Mouse (Mus musculus): ENCODE measurements around the gene Pla2g4b. TPM values are rescaled to one million over a fixed set of nuclear protein-coding genes. Genes with fewer than 3 reads are reported as not detected.

Gene Pla2g4b
- total RNA-seq, 2 experiments from 2014 or later, result 5.7 to 6.8 TPM

DNA sequence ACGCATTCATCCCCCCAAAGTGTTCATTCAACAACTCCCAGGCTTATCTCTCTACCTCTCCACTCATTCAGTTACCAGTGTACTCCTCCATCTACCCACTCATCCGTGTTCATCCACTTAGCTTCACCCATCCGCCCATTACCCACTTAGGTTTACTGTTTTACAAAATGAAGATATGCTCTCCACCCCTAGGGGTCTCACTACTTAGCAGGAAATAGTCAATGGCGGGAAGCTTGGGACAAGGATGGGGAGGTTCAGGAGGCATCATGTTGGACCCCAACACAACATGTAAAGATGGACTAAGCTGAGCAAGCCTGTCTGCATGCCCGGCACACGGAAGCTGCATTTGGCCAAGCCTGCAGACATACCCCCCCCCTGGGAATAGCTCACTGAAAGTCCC lies 31.4 kb downstream of the Pla2g4b start:
- no peak for DNase-seq

- peak; percentile 24 to 37 for DNase-seq
Observed at GRCm38 (mm10) chr2:120065243-120065642, 32.0 kb downstream of the Pla2g4b start.

GRCm38 (mm10) chr2:120066224-120066623 lies 33.0 kb downstream of the Pla2g4b start:
- no peak for DNase-seq

- no peak for DNase-seq
Observed at GRCm38 (mm10) chr2:120068555-120069465, 35.6 kb downstream of the Pla2g4b start.

DNA sequence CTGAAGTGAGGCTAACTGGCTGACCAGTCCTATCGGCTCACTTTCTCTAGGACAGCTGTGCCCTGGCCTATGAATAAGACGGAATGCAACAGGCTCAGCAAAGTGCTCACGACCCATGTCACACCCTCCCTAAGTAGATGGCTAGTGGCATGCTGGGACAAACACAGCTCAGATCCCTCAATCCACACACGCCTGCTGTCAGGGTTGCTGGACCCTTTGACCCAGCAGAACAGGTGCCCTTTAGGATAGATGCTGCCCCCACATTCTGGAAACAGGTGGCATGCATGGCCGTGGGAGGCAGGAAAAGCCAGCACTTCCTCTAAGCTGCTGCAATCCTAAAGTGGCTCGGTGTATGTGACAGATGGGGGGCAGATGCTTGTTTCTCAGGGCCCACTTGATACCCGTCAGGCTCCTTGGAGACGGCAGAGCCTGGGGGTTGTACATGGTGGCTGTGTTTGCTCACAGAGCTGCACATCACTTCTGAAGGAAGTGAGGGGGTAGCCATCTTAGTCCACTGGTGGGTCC lies 36.3 kb downstream of the Pla2g4b start:
- DNase-seq, result peak; percentile 70 to 72

DNA sequence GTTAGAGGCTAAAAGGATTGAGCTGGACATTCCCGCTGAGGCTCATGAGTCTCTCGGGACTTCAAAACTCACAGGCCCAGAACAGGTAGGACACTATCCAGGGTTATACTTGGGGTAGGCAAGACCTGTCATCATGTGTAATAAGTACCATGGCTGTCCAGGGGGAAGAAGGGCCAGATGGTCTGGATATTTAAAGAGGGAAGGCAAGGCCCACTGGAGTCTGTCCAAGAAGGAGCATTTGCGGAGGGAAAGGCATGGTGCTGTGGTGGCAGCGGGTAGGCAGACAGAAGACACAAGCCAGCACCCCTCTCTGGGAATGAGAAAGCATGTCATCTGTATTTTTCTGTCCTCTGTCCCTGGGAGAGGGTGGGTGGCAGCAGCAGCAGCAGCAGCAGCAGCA lies 40.9 kb downstream of the Pla2g4b start:
- DNase-seq, result no peak

DNA sequence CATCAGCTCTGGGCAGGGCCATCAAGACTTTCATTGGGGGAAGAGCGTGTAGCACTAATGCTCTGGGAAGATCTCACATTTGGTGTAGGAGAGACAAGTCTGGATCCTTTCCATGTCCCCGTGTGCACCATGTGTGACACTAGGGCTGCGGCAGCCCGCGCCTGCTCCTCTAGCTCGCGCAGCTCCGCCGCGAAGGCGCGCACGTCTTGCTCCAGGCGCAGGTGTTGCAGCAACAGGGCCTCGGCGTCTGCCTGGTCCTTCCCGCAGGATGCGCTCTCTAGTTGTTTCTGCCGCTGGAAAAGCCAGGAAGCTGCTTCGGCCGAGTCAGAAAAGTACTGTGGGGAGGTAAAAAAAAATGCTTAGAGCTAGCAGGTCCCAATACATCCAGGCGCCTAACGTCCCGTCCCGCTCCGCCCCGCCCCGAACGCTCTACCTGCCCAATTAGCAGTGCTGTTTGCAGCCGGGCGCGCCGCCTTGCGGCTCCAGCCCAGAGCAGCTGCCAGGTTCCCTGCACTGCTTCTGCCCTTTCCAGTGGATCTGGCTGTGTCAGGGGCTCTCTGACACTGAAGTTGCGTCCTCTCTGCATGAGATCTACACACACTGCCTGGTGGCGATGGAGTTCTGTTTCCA lies 43.0 kb downstream of the Pla2g4b start:
- DNase-seq, result no peak

DNA sequence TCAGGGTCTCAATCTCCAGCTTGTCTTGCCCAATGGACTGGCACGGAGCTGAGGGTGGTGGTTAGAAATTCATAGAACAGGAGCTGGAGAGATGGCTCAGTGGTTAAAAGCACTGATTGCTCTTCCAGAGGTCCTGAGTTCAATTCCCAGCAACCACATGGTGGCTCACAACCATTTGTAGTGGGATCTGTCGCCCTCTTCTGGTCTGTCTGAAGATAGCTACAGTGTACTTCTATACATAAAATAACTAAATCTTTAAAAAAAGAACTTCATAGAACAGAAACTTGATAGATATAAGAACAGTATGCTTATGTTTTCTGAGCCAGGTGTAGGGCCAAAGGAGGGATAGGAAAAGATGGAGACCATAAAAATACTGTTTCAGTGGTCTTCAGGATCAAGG lies 49.2 kb downstream of the Pla2g4b start:
- no peak for DNase-seq

GRCm38 (mm10) chr2:120084593-120085361 lies 51.6 kb downstream of the Pla2g4b start:
- DNase-seq, result peak in 1 of 2 experiments; percentile 12

DNA sequence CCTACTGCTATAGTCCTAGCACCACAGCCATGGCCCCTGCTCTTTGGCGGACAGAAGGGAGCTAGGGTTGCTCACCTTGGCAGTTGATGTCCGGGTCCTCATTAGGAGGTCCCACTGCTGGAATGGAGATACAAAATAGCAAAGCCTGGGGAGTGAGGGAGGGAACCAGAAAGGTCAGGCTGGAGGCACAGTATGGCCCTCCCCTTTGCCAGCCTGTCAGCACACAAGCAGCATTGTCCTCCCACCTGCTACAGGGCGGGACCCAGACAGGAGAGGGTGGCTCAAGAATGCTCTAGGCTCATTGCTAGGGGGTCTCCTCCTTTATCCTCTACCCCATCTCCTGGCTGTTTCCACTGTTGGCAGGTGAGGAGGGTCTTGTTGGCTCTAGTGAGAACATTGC lies 52.8 kb downstream of the Pla2g4b start:
- DNase-seq, result no peak

- DNase-seq, result no peak
Observed at GRCm38 (mm10) chr2:120087391-120087790, 54.2 kb downstream of the Pla2g4b start.

GRCm38 (mm10) chr2:120087897-120088296 lies 54.7 kb downstream of the Pla2g4b start:
- no peak for DNase-seq

DNA sequence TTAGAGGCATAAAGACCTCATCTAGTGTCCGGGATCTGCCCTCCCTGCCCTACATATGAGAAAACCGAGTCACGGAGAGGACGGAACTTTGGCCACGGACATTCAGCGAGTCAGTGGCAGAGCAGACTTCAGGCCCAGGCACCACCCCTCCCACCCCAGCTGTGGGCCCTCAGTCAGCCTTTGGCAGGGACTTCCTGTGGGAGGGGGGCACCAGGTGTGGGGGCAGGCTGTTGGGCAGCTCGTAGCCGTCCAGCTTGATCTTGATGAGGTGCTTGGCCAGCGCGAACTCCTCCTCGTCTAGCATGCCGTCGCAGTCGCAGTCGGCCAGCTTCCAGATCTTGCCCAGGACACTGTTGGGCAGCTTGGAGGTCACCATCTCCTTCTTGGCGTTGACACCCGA lies 57.8 kb downstream of the Pla2g4b start:
- no peak for DNase-seq

Small RNAs within 50 kb of the gene (microRNA-seq; reads per million reads assigned to microRNA genes)
- 0 to 0.21 reads per million in 2 experiments for gene Mir7665

Other genes with a start within 250 kb of the Pla2g4b start
- gene Rpap1, start 245.9 kb upstream of the Pla2g4b start, total RNA-seq (2021), result 10 to 100 TPM; 15.1 to 18.3 TPM
- 10 to 100 TPM; 73.1 to 85.1 TPM for gene Tyro3, start 235.7 kb upstream of the Pla2g4b start, total RNA-seq (2021)
- 10 to 100 TPM; 65.6 to 80.5 TPM for gene Mga, start 136.2 kb upstream of the Pla2g4b start, total RNA-seq (2021)
- gene Mapkbp1, start 60.7 kb upstream of the Pla2g4b start, total RNA-seq (2021), result 10 to 100 TPM; 40.7 to 48.2 TPM
- 1 to 10 TPM; 4.6 to 6.1 TPM for gene Jmjd7, start 5.9 kb upstream of the Pla2g4b start, total RNA-seq (2021)
- gene Gm28042, start 5.9 kb upstream of the Pla2g4b start, total RNA-seq (2021), result 1 to 10 TPM; 2.0 to 2.8 TPM
- gene Ehd4, start 121.2 kb downstream of the Pla2g4b start, total RNA-seq (2021), result 1 to 10 TPM; 7.6 to 7.7 TPM
- 10 to 100 TPM; 10.2 to 10.3 TPM for gene Pla2g4e, start 211.9 kb downstream of the Pla2g4b start, total RNA-seq (2021)